Mouse (Mus musculus): ENCODE measurements at regions not wholly inside any gene's neighbourhood (a gene's known extent, or its start where the extent isn't known, plus 50 kb on each side); places are given as distances from the start of the nearest gene placed in this dataset.

GRCm38 (mm10) chr19:52878812-52879502 lies 161.1 kb downstream of the Xpnpep1 start:
- no peak for DNase-seq (ENCODE audit: low read depth)

DNA sequence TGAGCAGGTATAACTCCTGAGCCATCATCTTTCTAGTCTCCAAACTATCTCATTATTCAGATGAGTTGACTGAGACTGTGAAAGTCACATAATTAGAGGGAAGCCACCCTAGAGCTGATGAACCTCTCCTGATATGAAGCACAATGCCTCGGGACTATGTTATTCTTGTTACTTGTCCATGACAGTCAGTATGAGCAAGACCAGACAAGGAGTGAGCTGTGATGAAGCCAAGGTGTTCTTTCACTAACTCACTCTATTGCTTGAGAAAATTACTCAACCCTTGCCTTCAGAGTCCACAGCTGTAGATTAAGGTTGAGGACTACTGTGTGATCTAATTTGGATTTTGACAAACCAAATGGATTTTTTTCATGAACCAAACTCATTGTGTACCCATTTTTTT lies 173.4 kb downstream of the Xpnpep1 start:
- DNase-seq (ENCODE audit: low read depth), result no peak

- peak; percentile 5 for DNase-seq (ENCODE audit: low read depth)
Measured at GRCm38 (mm10) chr19:52861576-52861975, 178.4 kb downstream of the Xpnpep1 start.

DNA sequence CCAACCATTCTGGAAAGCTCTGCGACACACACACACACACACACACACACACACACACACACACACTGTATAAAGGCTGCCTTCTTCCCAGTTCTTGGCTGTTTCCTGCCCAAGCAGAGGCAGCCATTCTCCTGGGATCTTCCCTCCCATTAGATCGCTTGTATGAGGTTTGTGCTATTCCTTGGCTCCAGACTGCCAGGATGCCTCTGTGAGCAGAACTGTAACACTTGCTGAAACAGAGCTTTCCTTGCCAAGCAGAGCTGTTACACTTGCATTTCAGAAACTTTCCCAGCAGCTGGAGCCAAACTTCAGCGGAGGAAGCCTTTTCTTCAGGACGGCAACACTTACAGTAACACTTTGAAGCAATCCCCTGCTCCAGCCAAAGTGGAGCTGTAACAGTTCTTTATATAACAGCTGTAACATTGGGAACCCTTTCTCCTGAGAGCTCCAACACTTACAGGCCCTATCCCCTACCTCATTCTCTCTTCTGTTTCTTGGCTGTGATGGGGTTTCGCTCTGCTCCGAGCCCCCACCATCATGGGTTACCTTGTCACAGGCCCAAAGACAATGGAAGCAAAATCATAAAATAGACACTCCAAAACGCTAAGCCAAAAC lies 185.8 kb downstream of the Xpnpep1 start:
- peak; percentile 6 for DNase-seq (ENCODE audit: low read depth)

DNA sequence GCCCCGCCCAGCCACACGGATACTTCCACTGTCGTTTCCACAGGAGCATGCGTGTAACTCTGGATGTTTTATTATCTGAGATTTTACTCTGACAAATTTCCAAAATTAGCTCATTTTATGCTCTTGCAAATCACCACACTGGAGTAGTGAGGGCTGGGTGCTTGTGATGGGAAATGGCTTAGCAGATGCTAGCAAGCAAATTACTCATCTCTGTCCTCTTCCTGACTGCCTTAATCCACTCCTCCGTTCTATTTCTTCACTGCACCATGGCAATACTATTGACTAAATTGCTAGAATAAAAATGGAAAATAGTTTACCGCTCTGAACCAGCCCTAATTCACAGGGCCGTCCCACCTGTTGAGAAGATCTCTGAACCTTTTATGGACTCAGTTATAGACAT lies 223.8 kb downstream of the Xpnpep1 start:
- DNase-seq (ENCODE audit: low read depth), result no peak

DNA sequence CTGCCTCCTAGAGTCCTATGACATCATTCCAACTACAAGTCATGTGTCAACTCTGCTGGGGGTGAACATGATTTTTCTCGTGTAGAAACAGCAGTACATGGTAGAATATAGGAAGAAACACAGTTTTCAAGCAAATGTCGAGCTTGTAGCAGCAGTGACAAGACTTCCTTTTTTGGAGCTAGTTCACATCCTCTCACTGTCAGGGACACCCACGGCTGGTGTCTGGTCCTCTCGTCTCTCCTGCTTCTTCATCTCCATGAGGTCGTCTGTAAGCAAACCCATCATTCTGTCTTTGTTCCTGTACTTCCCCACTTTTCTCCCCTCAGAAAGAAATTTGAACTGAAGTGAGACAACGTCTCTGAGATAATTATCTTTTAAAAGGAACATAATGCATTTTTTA lies 228.0 kb downstream of the Xpnpep1 start:
- no peak for DNase-seq (ENCODE audit: low read depth)

GRCm38 (mm10) chr19:52788802-52789201 lies 251.2 kb downstream of the Xpnpep1 start:
- DNase-seq (ENCODE audit: low read depth), result no peak

GRCm38 (mm10) chr19:52768761-52769388 lies 271.1 kb downstream of the Xpnpep1 start:
- DNase-seq (ENCODE audit: low read depth), result no peak

DNA sequence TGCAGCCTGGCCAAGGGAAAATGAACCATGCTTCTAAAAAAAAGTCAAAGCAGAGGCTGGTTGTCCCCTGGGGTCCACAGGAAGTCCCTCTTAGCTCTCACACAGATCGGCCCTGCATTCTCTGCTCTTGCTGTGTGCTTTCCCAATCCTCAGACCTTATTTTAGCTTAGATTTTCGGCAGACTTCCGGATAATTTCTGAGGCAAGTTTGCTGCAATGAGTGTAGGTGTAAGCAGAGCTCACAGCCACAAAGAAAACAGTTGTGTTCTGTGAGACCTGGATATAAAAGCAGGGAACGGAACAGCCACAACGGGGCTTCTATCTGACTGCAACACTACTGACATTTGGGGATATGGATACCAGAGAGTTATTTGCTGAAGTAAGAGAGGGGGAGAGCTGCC lies 271.9 kb downstream of the Xpnpep1 start:
- no peak for DNase-seq (ENCODE audit: low read depth)

GRCm38 (mm10) chr19:52738946-52739345 lies 301.1 kb downstream of the Xpnpep1 start:
- no peak for DNase-seq (ENCODE audit: low read depth)

GRCm38 (mm10) chr19:52721776-52722175 lies 318.2 kb downstream of the Xpnpep1 start:
- DNase-seq (ENCODE audit: low read depth), result peak; percentile 13

- DNase-seq (ENCODE audit: low read depth), result no peak
Measured at GRCm38 (mm10) chr19:52715359-52715758, 324.7 kb downstream of the Xpnpep1 start.

DNA sequence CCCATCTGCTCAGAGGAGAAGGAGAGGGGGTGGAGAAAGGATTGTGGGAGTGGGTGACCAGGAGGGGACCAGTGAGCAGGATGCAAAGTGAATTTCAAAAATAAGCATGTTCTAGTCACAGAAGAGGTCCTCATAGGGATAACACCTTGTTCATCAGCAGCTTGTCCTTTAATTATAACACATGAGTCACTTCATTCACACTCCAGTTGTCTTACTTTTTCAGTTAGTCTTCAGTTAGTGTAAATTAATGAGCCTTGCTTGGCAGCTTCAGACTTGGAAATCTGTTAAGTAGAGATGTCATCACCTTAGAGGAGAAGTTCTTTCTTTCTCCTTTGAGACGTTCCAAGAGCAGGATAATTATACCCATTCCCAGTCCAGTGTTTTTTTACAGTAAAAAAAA lies 332.3 kb downstream of the Xpnpep1 start:
- DNase-seq (ENCODE audit: low read depth), result no peak

GRCm38 (mm10) chr19:52661009-52661408 lies 379.0 kb downstream of the Xpnpep1 start:
- DNase-seq (ENCODE audit: low read depth), result no peak

- DNase-seq (ENCODE audit: low read depth), result no peak
Measured at GRCm38 (mm10) chr19:52647066-52648046, 383.3 kb downstream of the Ins1 start.

DNA sequence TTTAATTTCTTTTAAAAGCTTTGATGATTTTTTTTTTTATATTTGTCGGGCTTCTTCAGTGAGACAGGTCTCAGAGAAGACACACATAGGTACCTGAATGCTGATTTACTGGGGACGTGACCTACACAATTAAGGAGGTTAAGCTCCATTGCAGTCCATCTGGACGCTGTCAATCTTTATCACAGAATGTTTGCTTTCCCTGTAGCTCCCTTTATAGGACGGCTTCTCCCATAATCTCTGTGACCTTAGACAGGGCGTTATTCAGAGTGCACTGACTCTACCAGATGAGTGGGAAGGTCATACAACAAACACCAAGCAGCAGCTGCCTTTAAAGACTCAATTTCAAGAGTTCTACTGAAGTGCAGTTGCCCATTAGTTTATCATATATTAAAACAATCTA lies 376.1 kb downstream of the Ins1 start:
- no peak for DNase-seq (ENCODE audit: low read depth)

DNA sequence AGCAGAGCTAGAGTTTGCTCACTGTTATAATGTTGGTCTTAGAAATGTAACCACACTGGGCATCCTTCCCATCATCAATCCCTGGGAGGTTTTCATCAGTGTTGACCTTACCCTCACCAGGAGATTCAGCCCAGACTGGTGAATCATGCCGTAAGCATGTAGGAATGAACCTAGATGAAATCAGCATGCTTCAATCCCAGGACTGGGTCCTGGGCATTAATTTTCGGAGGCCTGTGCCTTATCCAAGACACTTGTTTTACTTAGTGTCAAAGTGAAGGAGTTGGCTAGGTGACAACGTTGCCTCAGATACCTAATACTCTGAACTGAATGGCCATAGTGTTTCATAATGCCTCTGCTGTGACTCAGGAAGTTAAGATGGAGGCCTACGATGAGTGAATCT lies 368.4 kb downstream of the Ins1 start:
- DNase-seq (ENCODE audit: low read depth), result peak; percentile 96

GRCm38 (mm10) chr19:52624310-52624709 lies 360.2 kb downstream of the Ins1 start:
- DNase-seq (ENCODE audit: low read depth), result no peak

DNA sequence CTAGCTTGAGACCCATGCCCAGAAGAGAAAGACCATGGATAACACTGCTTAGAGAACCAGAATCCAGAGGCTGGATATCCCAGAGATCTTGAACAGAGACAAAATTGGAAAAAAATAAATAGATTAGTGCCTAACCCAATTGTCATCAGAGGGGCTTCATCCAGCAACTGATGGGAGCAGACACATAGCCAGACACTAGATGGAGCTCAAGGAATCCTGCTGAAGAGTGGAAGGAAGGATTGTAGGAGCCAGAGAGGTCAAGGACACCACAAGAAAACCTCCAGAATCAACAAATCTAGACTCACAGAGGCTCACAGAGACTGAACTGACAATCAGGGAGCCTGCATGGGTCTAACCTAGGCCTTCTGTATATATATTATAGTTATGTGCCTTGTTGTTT lies 359.4 kb downstream of the Ins1 start:
- DNase-seq (ENCODE audit: low read depth), result peak; percentile 49

- DNase-seq (ENCODE audit: low read depth), result no peak
Measured at GRCm38 (mm10) chr19:52613353-52613752, 349.3 kb downstream of the Ins1 start.

GRCm38 (mm10) chr19:52606859-52607258 lies 342.8 kb downstream of the Ins1 start:
- DNase-seq (ENCODE audit: low read depth), result peak; percentile 31

DNA sequence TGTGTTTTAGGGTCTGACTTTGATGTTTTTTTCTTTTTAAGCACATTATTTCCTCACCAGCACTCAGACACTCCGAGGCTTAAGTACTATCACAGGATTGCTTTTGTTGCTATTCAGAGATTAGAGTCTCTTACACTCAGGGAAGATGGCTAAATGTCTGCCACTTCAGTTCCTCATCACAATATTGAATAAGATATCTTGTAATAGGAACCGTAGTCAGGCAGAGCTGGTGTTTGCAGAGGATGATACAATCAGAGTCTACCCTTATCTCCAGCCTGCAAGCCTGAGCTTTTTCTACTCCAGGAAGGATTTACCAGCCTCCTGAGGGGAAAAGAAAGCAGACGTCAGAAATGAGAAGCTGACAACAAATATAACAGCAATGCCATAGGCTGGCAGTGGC lies 336.3 kb downstream of the Ins1 start:
- no peak for DNase-seq (ENCODE audit: low read depth)
